8 mouse cellular contexts compared by ENCODE assay signal in the genomic region with DNA sequence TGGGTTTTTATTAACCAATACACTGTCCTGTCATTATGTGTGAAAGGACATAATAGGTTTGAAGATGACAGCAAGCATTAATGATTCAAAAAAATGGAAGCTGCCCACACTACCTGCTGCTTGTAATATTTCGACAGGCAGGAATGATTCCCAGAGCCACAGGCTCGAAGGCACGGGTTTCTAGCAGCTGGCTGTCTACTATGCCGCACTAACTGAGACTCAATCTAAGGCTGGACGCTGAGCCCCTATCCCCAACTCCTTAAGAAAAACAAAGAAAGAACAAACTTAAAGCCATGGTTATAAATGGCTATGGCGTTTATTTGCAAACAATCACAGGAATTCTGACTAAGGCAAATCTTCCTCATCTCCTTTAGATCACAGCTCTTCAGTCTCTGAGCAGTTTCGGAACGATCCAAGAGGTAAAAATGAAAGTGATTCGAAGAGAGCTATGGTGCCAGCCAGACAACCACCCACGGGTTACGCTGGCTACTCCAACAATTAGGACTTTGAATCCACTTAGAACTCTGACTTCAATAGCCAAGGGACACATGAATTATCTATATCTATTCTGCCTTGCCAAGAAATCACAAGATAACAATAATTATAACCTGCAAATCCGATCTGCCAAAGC. TPM values are rescaled to one million over a fixed set of nuclear protein-coding genes. Genes with fewer than 3 reads are reported as not detected.
DNase-seq lines count a peak whose midpoint lies in the region; ATAC-seq and TF ChIP-seq lines count a peak whose summit lies in the region.

No protein-coding gene starts in this region.

- no peak overlapping the region for H3K27ac ChIP-seq in cerebellum, adult 2 months (ENCODE audit: insufficient read depth, low read length)
- no peak overlapping the region for H3K27ac ChIP-seq in thymus, adult 2 months (ENCODE audit: control insufficient read depth, insufficient read depth, low read length)
- peak overlapping the region; percentile 80 for H3K27ac ChIP-seq in limb, embryonic 15.5 days
- H3K27ac ChIP-seq in neural tube, embryonic 13.5 days (replicated peaks) = peak overlapping the region; percentile 78

- H3K4me2 ChIP-seq in limb, embryonic 15.5 days = peak overlapping the region; percentile 56
- H3K4me2 ChIP-seq in neural tube, embryonic 13.5 days = peak overlapping the region; percentile 79

- no peaks in the 10 kb centered on the region for H3K4me1 ChIP-seq in cerebellum, adult 2 months (ENCODE audit: control insufficient read depth, insufficient read depth, low read length)
- peaks cover 7% of the 10 kb centered on the region for H3K4me1 ChIP-seq in thymus, adult 2 months (replicated peaks; ENCODE audit: control insufficient read depth, insufficient read depth, low read length)
- peaks cover 11% of the 10 kb centered on the region for H3K4me1 ChIP-seq in limb, embryonic 15.5 days
- peaks cover 27% of the 10 kb centered on the region for H3K4me1 ChIP-seq in neural tube, embryonic 13.5 days (replicated peaks)

- ATAC-seq in limb, embryonic 15.5 days (ENCODE audit: insufficient number of reproducible peaks, low FRiP score, low TSS enrichment, low read depth) = no peak
- ATAC-seq in neural tube, embryonic 13.5 days (ENCODE audit: low read depth) = peak; percentile 59; the same call in 1 of the 2 replicates

- H3K9me3 ChIP-seq in limb, embryonic 15.5 days = no peaks in the 10 kb centered on the region
- H3K9me3 ChIP-seq in neural tube, embryonic 13.5 days = no peaks in the 10 kb centered on the region

- no peaks in the 10 kb centered on the region for H3K36me3 ChIP-seq in thymus, adult 2 months (ENCODE audit: control insufficient read depth, insufficient read depth, low read length)
- no peaks in the 10 kb centered on the region for H3K36me3 ChIP-seq in limb, embryonic 15.5 days
- H3K36me3 ChIP-seq in neural tube, embryonic 13.5 days = no peaks in the 10 kb centered on the region

- TF ChIP-seq POLR2A in cerebellum, adult 2 months (IDR thresholded peaks at IDR 0.05; ENCODE audit: borderline replicate concordance, insufficient read depth, low read length) = no peak
- no peak for TF ChIP-seq POLR2A in thymus, adult 2 months (IDR thresholded peaks at IDR 0.05; ENCODE audit: control insufficient read depth, extremely low read depth, insufficient read depth, low read length, poor library complexity)

- H3K4me3 ChIP-seq in cerebellum, adult 2 months (replicated peaks; ENCODE audit: insufficient read depth, low read depth, low read length) = peak overlapping the region; percentile 79
- H3K4me3 ChIP-seq in thymus, adult 2 months (ENCODE audit: control insufficient read depth, insufficient read depth, low read length) = peak overlapping the region; percentile 53
- peak overlapping the region; percentile 59 for H3K4me3 ChIP-seq in limb, embryonic 15.5 days
- H3K4me3 ChIP-seq in neural tube, embryonic 13.5 days = peak overlapping the region; percentile 51

- no peak for TF ChIP-seq CTCF in cerebellum, adult 2 months (IDR thresholded peaks at IDR 0.05; ENCODE audit: borderline replicate concordance, insufficient read depth, low read depth, low read length)
- no peak for TF ChIP-seq CTCF in thymus, adult 2 months (IDR thresholded peaks at IDR 0.05; ENCODE audit: borderline replicate concordance, control insufficient read depth, extremely low read depth, insufficient read depth, low read length, poor library complexity)

- peak overlapping the region; percentile 37; the same call in 1 of the 2 replicates for H3K9ac ChIP-seq in limb, embryonic 15.5 days
- peak overlapping the region; percentile 64 for H3K9ac ChIP-seq in neural tube, embryonic 13.5 days

- no peaks in the 10 kb centered on the region for H3K27me3 ChIP-seq in cerebellum, adult 2 months (ENCODE audit: control insufficient read depth, insufficient read depth, low read length)
- no peaks in the 10 kb centered on the region for H3K27me3 ChIP-seq in thymus, adult 2 months (ENCODE audit: control insufficient read depth, insufficient read depth, low read length)
- 0 out of 2 replicates have a peak, but pooled peaks cover 4% of the 10 kb centered on the region for H3K27me3 ChIP-seq in limb, embryonic 15.5 days
- no peaks in the 10 kb centered on the region for H3K27me3 ChIP-seq in neural tube, embryonic 13.5 days

- WGBS in cerebellum, adult 2 months = 6% methylated on average over 12 of the region's 12 CpGs
- 3% methylated on average over 12 of the region's 12 CpGs for WGBS in thymus, adult 2 months
- 15% methylated on average over 12 of the region's 12 CpGs for WGBS in limb, embryonic 15.5 days
- 12% methylated on average over 12 of the region's 12 CpGs for WGBS in neural tube, embryonic 13.5 days

- peak in 1 of 2 experiments; percentile 17 for DNase-seq in cerebellum, adult 2 months
- DNase-seq in cerebellum, postnatal 4 days (ENCODE audit: low spot score in 2 of 2) = no peak
- no peak for DNase-seq in thymus, adult 2 months
- DNase-seq in thymus, postnatal 14 days = no peak
- DNase-seq in thymus, postnatal 36 days = no peak
- no peak for DNase-seq in natural killer cell, adult 2 months (ENCODE audit: low spot score in 2 of 2)

RNA-seq across cellular contexts. Expression of gene Ppargc1a, which starts 15.6 kb away (rescaled TPM):
- 24.8 and 25.9 TPM in 2 replicates for polyA plus RNA-seq in cerebellum, adult 2 months (2012; rRNA removed)
- 0.57 and 1.4 TPM in 2 replicates for polyA plus RNA-seq in thymus, adult 2 months (2012; rRNA removed)
- polyA plus RNA-seq in limb, embryonic 15.5 days (2015; fragmentation: Nextera tagmentation; extraction: Ambion mirVana) = 2.7 and 4.4 TPM in 2 replicates
- 9.6 and 9.9 TPM in 2 replicates for polyA plus RNA-seq in neural tube, embryonic 13.5 days (2015; fragmentation: Nextera tagmentation; extraction: Ambion mirVana)

Comparison
In these comparisons a context has a peak if more than half of its experiments do, and no peak if none do; other contexts are left out.
1. H3K27ac ChIP-seq: peak in limb, embryonic 15.5 days (single experiment) and neural tube, embryonic 13.5 days (single experiment); none in cerebellum, adult 2 months (single experiment) and thymus, adult 2 months (single experiment).
2. Peak in every context shown above with its lines, with median percentiles within 50 percentile points of each other: H3K4me3 ChIP-seq.